Comparison of ENCODE assay signal across 16 mouse cellular contexts in the genomic region with DNA sequence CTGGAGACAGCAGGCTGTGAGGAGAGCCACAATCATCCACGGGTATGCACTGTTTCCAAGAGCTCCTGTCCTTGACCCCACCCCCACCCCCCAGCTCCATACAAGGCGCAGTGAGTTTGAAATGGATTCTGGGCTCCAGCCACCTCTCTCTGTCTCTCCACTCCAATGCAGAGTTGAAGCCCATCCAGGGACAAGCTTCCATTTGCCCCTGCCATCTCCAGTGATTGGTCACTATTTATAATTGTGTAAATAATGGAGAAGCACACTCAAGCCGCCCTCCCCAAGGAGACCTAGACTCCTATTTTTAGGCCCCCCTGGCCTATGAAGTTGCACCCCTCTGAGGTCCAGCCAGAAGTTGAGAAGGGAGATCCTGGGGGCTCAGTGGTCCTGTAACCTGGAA.
"Had no signal": no experiment of that assay in that cellular context is flagged by ENCODE, and none has a peak within 500 bp of the region (broad histone marks: within the 10 kb centered on the region; RNA-seq: fewer than 3 reads in every experiment).

No protein-coding gene starts in this region.

- H3K4me2 ChIP-seq: neural tube, embryonic 13.5 days; neural tube, embryonic 15.5 days; stomach, embryonic 15.5 days had no signal

- H3K9me3 ChIP-seq: neural tube, embryonic 13.5 days; neural tube, embryonic 15.5 days; stomach, embryonic 15.5 days had no signal

- DNase-seq: retina, postnatal 1 day; right cerebral cortex, adult 18-20 months; right cerebral cortex, postnatal 14 days; right cerebral cortex, postnatal 25 days; right cerebral cortex, postnatal 4 days; spleen, adult 18-20 months; thymus, adult 18-20 months; thymus, adult 2 months; thymus, postnatal 14 days; thymus, postnatal 25 days; thymus, postnatal 36 days; thymus, postnatal 4 days had no signal

- H3K9ac ChIP-seq: neural tube, embryonic 13.5 days; neural tube, embryonic 15.5 days; stomach, embryonic 15.5 days had no signal

- H3K36me3 ChIP-seq: neural tube, embryonic 13.5 days; neural tube, embryonic 15.5 days; stomach, embryonic 15.5 days had no signal

- H3K4me3 ChIP-seq: neural tube, embryonic 13.5 days; neural tube, embryonic 15.5 days; stomach, embryonic 15.5 days had no signal

- H3K27ac ChIP-seq: neural tube, embryonic 13.5 days; neural tube, embryonic 15.5 days; stomach, embryonic 15.5 days; stomach, postnatal 0 days had no signal
